Mouse (Mus musculus) activated CD4-positive, CD25-positive, alpha-beta regulatory T cell, adult 4 months (primary cell): ENCODE data around the gene Sgcb. TPM values are rescaled to one million over a fixed set of nuclear protein-coding genes. Genes with fewer than 3 reads are reported as not detected.

Experiments used
- ATAC-seq: one replicate; pipeline ENCODE4 v1.8.0; 2017
- polyA plus RNA-seq, 2 experiments: library from polyadenylated mRNA; unstranded; fragments of 100-300 nt; shearing (Covaris generic); gene quantifications; one replicate each; pipeline ENCODE4 v1.2.1; 2017

Gene Sgcb
- 10 to 100 TPM in 1 of 2 experiments, 1 to 10 TPM in 1; 9.7 to 11.0 TPM for polyA plus RNA-seq

DNA sequence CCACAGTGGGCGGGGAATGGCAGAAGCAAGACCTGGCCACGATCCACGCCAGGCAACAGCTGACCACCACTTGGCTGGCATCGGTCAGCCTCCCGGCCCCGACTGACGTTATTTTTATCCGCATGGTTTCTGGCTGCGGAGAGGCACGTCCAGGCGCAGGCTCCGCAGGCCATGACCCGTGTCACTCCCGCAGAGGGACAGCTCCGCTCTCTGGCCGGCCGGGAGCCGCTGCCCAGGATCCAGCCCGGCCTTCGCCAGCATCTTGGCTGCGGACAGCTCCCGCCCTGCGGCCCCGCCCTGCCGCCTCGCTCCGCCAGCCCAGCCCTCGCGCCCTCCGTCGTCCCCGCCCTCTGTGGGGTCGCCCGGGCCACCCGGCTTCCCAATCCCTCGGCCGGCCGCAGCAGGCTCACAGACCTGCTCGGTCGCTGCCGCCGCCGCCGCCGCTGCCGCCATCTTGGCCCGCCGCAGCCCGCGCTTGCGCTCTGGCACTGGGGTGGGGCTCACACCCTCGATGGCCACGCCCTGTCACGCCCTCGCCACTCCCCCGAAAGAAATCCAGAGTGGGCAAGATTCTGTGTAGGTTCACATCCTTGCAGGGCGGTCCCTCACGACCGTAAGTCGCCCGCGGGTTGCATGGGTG, at the start of gene Sgcb:
Gene Sgcb (minus strand): TSS at position 530 of the 640 bp plus-strand sequence.
- ATAC-seq, result peak; percentile 72

DNA sequence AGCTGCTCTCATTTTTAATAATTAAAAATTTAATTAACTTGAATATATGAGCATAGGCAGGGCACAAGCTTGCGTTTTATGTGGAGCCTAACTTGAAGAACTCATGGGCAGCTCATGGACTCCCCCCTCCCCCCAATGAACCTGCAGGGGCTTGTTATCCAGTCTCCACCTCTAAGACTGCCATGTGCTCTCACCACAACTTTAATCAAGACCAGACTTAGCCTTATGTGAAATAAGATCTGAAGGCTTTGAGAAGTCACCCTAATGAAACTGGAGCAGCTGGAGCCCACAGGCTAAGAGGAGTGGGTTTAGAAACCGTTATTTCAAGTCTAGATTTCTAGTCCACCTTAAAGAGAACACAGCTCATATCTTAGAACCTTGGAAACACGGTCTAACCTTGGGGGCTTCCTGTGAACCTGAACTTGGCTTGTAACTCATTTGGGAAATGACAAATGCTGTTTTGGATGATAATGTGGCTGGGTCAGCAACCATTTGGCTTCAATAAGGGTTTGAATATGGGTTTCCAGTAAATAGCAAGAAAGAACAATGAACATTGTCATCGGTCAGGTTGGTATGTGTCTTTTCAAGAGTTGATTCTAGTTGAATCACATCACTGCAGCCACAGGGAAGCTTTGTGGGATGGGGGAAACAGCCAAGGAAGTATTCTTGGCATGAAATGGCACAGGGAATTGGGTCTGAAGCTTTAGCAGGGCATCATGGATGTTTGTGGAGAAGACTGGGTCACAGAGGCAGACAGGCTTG, 46.8 kb upstream of the Sgcb start:
- ATAC-seq, result no peak

DNA sequence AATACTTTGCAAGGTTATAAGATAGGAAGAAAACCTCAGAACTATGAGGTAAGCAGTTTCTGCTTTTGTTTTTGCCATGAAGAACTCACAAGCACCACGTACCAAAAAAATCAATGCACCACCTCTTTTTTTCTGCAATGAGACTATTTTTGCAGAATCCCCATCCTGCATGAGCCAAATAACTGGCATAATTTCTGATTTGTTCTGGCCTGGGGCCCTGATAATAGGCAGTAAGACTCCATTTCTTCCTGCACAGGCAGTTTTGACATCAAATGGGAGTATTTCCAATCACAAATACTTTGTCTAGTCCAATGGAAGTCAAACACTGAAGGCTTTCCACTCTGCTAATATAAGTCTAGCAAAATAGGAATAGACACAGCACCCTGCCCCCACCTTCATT, 46.2 kb upstream of the Sgcb start:
- no peak for ATAC-seq

DNA sequence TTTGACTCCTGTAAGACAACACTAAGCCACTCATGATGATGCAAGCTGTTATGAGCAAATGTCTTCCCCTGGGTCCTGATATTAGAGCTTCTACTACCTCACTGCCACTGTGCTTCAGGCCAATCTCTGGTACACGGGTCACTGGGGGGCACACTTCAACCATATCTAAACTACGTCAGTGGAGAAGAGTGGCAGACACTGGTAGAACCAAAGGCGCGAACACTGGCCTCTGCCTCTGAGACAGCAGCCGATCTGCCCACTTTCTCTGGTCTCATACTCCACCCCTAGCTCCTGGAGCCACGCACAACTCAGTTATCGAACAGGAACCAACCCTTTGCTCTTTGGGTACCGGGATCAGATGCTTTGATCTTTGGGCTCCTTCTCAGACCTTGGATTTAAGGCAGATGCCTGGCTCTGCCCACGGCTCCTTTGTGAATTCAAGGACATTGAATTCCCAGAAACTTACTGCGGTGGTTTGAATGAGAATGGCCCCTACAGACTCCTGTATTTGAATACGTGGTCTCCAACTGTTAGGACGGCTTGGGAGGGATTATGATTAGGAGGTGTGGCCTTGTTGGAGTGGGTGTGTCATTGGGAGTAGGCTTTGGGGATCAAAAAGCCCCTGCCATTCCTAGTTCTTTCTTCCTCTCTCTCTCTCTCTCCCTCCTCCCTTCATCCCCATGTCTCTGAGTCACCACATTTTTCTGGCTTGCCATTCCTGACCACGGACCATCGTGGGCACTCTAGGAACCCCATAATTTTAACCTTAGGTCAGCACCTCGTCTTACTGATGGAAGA, 44.3 kb upstream of the Sgcb start:
- ATAC-seq, result no peak

DNA sequence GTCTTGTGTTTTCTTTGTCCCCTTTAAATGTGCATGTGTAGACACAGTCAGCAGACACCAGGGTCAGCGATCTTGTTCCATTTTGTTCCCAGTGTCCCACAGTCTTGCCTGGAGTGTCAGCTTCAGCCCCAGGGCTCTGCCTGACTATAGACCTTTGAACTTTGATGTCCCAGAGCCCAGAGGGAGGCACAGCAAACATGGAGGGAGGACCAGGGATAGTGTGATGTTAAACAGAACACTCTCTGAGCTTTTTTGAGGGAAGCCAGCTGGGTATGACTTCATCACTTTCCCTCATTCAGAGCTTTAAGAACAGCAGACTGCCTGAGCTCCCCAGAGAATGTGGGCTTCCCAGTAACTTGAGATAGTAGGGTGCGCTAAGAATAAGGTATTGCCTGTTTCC, 42.6 kb upstream of the Sgcb start:
- no peak for ATAC-seq

DNA sequence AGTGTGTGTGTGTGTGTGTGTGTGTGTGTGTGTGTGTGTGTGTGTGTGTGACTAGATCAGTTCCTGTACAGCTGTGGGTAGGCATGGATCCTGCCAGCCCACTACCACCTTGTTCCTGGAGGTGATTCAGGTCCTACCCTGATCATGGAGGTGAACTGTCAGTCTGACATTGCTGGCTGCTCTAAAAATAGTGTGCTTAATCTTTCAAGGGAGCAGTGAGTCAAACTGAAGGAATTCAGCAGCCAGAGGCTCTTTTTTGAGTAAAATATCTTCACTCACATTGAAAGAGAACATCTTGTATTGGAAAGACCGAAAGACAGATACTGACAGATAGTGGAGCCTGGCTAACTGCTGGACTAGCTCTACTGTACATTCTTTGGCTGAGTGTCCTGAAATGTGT, 41.0 kb upstream of the Sgcb start:
- ATAC-seq, result no peak

DNA sequence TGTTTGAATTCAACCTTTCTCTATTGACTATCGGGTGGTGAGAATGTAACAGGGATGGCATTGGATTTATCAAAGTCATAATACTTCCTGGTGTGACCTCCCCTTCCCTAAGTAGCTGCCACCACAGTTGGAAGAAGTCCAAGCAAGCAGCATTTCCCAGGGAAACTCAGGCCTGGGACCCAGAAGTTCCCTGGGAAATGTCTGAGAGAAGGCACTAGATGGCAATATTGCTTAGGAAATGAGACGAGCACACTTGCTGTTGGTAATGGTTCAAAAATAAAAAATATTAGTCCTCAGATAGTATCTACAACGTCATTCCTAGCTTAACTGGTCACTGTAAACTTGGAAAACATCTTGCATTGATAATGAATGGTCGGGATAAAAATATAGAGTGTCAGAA, 38.6 kb upstream of the Sgcb start:
- ATAC-seq, result no peak

DNA sequence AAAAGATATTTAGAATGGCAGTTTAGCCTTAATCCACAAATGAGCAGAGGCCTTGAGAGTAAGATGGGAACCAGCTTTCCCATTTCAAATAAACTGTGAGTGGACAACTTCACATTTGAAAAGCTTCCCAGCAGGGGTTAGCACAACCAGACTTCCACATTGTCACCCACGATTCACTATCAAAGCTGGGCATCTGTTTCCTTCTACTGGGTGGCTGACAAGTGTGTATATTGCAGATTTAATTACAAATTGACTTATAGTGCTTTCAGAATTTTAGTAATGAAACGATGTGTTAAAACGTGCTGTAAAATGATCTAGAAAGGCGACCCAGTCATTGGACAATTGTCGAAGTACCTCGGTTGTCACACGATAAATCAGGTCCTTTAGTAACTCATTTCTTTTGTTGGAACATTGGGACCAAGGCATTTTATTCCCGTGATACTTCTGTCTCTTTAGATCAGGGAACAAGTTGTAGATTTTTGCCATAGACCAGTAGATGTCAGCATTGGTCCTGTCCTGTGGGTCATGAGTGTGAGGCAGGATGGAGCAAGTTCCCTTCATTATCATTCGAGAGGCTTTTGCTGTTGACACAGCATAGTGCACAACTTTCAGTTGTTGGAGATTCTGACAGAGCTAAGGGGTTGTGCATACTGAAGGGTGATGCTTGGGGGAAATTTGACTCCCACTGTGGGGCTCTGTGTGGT, 36.3 kb upstream of the Sgcb start:
- ATAC-seq, result no peak

DNA sequence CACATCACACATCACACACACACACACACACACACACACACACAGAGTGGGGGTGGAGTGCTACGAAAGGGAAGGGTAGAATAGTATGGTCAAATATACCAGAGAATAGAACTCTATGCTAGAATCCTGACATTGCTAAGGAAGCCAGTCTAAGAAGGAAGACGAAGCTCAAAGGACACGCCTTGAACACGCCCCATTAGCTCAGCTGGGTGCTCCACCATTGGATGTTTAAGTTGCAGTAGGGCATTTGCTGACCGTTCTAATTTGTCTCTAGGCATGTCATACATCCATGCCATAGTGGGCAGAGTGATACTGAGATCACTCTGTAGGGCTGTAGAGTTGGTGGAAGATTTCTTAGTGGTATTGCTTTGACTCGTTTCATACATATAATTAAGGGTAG, 35.6 kb upstream of the Sgcb start:
- no peak for ATAC-seq

DNA sequence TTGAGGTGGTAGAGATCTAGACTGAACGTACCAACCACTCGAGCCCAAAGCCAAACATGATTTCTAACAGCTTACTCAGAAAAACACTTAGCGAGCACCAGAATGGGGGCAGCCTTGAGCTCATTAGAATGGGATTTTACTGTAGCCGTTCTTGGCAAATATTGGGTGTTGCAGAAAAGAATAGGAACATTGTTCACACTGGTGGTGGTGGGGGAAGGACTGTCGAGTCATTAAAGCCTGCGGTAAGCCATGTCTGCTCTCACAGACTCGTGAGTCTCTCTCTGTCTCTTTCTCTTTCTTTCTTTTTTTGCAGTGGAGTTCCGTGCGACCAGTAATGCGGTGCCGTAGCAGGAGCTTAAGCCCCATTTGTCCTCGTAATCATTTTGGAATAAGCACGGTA, 29.0 kb upstream of the Sgcb start:
- ATAC-seq, result no peak

DNA sequence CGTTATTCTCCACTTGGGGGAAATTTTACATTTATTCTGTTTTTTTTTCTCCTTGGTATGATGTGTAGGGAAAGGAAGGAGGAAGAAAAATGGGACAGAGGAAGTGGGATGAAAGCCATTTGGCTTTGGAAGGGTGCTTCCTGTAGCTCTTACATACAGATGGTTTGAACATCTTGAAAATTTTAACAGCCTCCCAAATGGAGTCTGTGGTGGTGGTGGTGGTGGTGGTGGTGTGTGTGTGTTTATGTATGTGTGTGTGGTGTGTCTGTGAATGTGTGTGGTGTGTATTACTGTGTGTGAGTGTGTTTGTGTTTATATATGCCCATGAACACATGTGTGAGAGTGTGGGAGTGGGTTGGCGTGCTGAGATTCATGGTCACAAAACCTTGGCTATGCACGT, 28.0 kb upstream of the Sgcb start:
- ATAC-seq, result no peak

DNA sequence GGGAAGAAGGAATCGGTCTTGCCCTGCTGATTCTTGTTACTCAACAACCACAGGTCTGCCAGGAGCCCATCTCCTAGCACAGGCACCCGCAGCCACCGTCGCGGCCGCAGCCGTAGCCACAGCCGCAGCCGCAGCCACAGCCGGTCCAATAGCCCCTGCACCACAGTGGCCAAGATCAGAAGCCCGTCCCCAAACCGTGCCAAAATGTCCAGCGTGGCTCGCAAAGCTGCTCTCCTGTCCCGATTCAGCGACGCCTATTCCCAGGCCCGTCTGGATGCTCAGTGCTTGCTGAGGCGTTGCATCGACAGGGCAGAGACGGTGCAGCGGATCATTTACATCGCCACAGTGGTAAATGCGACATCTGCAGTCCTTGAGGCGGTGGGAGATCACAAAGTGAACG, 21.8 kb upstream of the Sgcb start:
- ATAC-seq, result no peak

DNA sequence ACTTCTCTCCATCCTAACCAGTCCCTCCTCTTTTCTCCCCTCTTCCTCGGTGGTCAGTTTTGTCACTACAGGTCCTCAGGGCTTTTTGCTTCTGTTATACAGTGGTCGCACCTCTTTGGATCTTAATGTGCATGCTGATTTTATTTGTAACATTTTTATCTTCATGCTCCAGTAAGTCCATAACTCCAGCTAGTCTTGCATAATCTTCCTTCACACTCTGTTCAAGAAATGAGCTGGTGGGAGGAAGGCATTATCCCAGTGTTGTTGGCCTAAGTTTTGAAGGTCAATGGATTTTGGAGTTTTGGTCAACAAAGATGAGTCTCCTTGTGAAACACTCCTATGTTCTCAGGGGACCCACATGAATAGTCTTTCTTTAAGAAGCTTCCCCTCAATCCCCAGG, 20.3 kb upstream of the Sgcb start:
- no peak for ATAC-seq

DNA sequence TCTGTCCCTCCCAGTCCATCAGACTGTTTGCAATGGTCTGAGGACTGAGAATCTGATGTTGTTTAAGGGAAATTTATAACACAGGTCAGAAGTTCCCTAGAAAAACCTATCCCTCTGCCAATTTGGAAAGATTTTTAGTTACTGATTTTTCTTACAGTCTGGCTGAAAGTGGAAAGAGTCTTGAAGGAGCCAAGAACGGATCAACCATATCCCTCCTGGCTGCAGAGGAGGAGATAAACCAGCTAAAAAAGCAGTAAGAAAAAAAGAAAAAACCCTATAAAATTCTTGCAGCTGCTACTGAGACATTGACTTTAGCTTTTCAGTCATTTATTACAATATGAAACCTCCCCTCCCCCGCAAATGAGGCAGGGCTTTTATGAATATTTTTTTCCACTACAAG, 19.1 kb upstream of the Sgcb start:
- ATAC-seq, result no peak

DNA sequence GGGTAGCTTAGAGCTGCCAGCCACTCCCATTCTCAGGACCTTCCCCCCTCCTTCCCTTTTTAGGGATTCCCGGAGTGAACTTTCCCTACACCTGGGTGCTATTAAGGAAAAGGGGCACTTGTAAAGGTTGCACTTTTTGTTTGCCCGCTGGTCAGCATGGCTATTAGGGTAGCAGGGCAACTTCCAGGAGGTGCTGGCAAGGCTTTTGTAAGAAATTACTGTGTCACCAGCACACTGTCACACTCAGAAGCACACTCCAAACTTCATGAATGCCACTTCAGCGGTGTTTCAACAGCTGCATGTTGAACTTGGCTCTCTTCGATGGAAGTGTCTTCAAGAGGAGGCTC, 4.2 kb upstream of the Sgcb start:
- ATAC-seq, result no peak

DNA sequence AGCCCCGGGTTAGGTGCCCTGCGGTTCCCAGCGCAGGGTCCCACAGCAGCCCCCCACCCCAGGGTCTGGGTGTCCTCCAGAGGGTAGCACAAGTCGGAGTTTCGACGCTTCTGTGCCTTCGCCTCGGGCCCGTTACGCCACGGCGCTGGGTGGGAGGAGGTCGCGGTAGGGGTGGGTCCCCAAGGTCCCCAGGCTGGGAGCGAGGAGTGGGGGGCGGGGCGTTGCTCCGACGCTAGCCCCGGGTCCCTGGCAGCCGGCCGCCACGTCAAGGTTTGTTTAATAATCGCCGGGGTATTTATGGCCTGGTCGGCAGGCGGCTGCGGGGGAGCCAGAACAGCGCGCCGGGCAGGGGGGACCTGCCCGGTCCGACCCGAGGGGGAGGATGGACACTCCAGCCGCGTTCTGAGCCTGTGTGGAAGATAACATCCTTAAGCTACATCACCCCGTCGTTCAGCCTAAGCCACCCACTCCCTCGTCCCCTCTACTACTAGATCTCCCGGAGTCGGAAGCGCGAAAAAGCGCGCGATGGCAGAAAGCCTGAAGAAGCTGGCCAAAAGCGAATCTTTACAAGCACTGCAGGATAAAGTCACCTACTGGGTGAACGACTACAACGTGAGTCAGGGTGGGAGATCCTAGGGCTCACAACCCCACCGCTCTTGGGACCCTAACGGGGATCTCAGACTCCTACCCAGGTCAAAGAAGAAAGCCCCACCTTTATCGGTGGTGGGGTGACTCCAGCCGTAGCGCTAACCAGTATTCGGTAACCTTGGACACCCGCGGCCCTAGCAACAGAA, 3.7 kb upstream of the Sgcb start, which contains the start of gene Spata18:
Gene Spata18 (plus strand): TSS at position 319 of the 794 bp plus-strand sequence.
- no peak for ATAC-seq

DNA sequence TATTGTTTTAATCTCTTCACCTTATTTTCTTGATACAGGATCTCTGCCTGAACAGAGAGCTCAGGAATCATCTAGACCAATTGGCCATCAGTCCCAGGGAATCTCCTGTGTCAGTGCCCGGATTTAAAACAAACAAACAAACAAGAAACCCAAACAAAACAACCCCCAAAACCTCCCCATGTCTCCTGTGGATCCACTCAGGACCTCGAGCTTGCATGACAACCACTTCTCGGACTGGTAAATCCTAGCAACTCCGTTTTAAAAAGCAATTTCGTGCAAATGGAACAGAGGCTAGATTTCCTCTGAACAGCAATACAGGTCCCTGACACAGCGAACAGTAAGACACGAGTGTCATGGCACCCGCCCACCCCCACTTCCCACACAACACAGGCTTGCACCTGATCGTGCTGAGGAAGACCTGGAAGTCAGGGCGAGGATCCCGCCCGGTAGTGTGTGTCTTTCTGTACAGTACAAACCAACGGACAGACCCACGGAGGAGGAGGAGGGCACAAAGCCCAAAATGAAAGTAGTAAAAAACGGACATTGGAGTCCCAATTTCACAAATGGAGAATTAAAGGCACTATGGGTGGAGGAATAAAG, 2.9 kb upstream of the Sgcb start:
- no peak for ATAC-seq

DNA sequence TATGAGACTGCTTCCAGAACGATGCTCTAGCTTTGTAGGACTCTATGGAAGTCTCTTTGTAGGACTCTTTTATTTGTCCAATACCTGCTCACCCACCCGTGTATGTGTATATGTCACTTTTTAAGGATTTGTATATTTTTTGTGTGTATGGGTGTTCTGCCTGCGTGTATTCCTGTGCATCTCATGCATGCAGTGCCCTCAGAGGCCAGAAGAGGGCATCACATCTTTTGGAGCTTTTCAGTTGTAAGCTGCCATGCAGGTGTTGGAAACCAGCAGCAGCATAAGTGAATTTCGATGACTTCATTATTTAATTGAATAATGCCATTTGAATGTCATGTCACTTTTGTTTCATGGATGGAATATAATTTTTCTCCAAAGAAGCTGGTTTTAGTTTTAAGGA, 5.5 kb downstream of the Sgcb start:
- peak; percentile 35 for ATAC-seq

DNA sequence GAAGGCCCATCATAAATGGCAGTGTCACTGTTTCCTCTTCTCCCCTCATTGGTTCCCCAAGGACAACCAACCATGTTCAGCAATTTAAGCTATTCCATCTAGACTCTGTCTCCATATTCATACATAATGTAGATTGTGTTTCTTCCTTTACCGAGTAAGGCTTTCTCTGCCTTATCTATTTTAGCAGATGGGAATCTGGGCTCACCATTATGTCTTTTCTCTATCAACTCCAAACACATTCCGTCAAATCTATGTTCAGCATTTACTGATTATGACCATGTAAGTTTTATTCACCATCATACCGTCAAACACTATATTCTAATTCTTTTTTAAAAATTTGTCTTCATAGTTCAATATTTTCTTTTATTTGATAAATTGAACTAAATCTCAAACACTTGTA, 6.5 kb downstream of the Sgcb start:
- no peak for ATAC-seq

DNA sequence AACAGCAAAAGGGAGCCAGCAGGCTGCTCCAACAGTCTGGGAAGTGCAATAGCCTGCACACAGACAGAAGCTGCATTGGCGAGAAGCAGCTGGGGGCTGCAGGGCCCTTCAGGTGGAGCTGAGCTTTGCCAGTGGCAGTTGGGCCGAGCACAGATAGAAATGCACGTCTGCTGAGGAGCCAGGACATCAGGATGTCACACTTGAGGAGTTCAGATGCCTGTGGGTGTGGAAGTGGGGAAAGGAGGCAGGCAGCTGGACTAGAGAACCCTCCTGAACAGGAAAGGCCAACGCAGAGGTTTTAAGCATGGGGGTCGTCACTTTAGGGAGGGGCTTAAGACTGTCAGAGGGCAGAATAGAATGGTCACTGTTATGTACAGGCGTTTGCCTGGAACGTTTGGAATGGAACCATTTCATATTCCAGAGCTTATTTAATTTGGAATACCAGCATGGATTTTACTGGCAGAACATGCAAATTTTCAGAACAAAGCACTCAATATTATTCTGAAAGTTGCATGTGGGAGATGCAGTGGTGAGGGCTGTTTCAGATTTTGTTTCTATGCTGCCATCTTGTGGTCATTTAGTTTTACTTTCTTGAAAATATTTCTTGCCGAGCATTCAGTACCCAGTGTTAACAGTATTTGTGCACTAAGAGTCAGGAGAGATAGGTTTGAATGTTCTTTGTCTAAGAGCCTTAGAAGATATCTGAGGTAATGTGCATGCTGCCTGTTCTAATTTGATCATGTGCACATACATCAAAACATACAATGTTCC, 10.1 kb downstream of the Sgcb start:
- peak; percentile 70 for ATAC-seq

DNA sequence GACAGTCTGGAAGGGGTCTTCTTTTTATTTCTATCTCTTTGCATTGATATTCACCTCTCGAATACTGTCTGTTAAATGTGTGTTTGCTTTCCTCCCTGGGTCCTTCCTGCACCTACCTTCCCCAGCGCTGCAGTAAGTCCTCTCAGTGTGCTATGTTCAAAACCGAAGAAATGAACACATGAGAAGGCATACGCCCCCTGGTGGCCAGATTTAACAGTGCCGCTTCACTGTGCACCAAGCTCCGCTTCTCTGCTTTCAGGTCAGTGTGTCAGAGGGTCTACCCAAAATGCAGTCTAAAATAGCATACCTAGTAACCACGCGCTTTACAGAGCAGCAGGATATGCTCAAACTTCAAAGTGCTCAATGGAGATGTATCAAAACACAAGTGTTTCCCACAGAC, 14.4 kb downstream of the Sgcb start:
- no peak for ATAC-seq
